Mouse (Mus musculus) kidney, adult 2 months (tissue): ENCODE data around the gene Gsg1l.

Source experiments
- CTCF ChIP-seq: fragments of 200-500 bp; conservative IDR thresholded peaks from 2 replicates; pipeline ENCODE4 v1.5.1; 2011; ENCODE audit warnings: low read depth, mild to moderate bottlenecking, control low read depth, low read length, moderate library complexity, mixed read lengths; ENCODE audit not compliant: insufficient read depth, insufficient read length
- POLR2A ChIP-seq: fragments of 200-500 bp; IDR thresholded peaks from one replicate; pipeline ENCODE4 v1.6.1; 2011; ENCODE audit warnings: low read depth, low read length, control low read depth

DNA sequence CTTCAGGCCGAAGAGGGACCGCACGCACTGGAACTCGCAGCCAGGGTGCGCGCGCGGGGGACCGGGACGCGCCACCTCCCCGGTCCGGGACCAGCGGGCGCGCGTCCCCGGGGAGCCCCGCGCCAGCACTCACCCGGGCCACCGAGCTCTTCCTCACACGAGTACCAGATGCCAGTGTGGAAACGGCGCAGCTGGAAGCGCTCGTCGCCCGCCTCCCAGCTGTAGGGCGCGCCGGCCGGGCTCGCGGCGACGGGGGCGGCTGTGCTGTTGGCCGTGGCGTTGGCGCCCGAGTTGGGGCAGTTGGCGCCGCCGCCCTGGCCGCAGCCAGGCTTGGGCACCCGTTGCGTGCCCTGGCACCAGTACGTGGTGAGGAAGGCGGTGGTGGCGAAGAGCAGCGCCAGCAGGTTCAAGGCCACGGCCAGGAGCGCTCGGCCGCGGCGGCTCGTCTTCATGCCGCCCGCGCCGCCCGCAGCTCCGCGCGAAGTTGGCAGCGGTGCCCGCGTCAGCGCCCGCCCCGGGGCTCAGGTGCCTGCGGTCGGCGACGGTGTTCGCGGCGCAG is 405 bp downstream of the Gsg1l start:
- TF ChIP-seq CTCF (no peak), POLR2A (no peak)
